Comparison of ENCODE assay signal across 12 mouse cellular contexts in the genomic region with DNA sequence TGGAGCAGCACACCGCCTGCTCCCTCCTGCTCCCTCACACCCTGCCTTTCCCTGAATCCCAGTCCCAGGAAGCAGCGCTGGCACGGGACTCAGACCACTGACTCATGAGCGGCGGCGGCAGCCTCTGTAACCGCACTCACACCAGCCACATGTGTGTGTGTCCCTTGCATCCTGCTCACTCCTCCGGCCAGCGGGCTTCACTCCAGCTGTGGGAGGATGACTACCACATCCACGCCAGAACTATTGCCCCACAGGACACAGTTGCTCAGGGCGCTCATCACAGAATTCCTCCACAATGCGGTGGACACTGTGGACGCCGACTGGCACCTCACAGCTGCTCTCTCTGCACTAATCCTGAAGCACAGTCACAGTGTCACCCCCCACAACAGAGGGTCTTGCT. TPM values are rescaled to one million over a fixed set of nuclear protein-coding genes. Genes with fewer than 3 reads are reported as not detected.
DNase-seq lines count a peak whose midpoint lies in the region; ATAC-seq lines count a peak whose summit lies in the region.
"Had no signal": no experiment of that assay in that cellular context is flagged by ENCODE, and none has a peak within 500 bp of the region (broad histone marks: within the 10 kb centered on the region; RNA-seq: fewer than 3 reads in every experiment).

No protein-coding gene starts in this region.

- ATAC-seq in hindbrain, embryonic 16.5 days, result no peak
- ATAC-seq: inflammation-experienced regulatory T-cells, adult 6 months had no signal

- H3K4me1 ChIP-seq in hindbrain, embryonic 16.5 days (ENCODE audit: control insufficient read depth, insufficient read depth, low read depth, low read length), result peaks cover 17% of the 10 kb centered on the region

- no peaks in the 10 kb centered on the region for H3K9me3 ChIP-seq in hindbrain, embryonic 16.5 days (ENCODE audit: control insufficient read depth, low read length)

- 74% methylated on average over 14 of the region's 14 CpGs for WGBS in hindbrain, embryonic 16.5 days

- H3K27me3 ChIP-seq in hindbrain, embryonic 16.5 days (replicated peaks; ENCODE audit: control insufficient read depth, insufficient read depth, low read length), result no peaks in the 10 kb centered on the region

- no peak overlapping the region for H3K4me2 ChIP-seq in hindbrain, embryonic 16.5 days (ENCODE audit: low read length)

- H3K27ac ChIP-seq in hindbrain, embryonic 16.5 days (ENCODE audit: low read depth, low read length), result no peak overlapping the region
- H3K27ac ChIP-seq: macrophage had no signal

- intact Hi-C loops in heart, postnatal 25 days (cut with DNase I), result no loop called here
- intact Hi-C loops in left cerebral cortex, postnatal 25 days (cut with DNase I), result no loop called here

- peak; percentile 41 for DNase-seq in ovary, postnatal 36 days (ENCODE audit: low spot score)
- DNase-seq in ovary, postnatal 14 days (ENCODE audit: low spot score), result no peak
- peak; percentile 27 to 50 for DNase-seq in adrenal gland, postnatal 36 days
- DNase-seq in heart, postnatal 25 days (ENCODE audit: low spot score), result peak; percentile 76
- peak; percentile 45 to 69 for DNase-seq in urinary bladder, postnatal 4 days (ENCODE audit: low spot score in 2 of 2)
- no peak for DNase-seq in left cerebral cortex, postnatal 25 days (ENCODE audit: low spot score in 2 of 2)
- DNase-seq: cerebellum, postnatal 10 days had no signal

- H3K9ac ChIP-seq in hindbrain, embryonic 16.5 days (ENCODE audit: low read depth, low read length), result no peak overlapping the region

- no peak overlapping the region for H3K4me3 ChIP-seq in hindbrain, embryonic 16.5 days (ENCODE audit: low read length)

- no peaks in the 10 kb centered on the region for H3K36me3 ChIP-seq in hindbrain, embryonic 16.5 days (ENCODE audit: control insufficient read depth, insufficient read depth, low read length)

RNA-seq across cellular contexts. Expression of a gene that starts 47.4 kb away (rescaled TPM):
- not detected for total RNA-seq in adrenal gland, postnatal 36 days (2021)
- total RNA-seq in heart, postnatal 25 days (2021), result not detected
- not detected in 2 replicates for polyA plus RNA-seq in hindbrain, embryonic 16.5 days (2015; fragmentation: Nextera tagmentation; extraction: Ambion mirVana)
- total RNA-seq in left cerebral cortex, postnatal 25 days (2021), result not detected
- total RNA-seq: left cerebral cortex, postnatal 36 days had no signal
- polyA plus RNA-seq: embryonic facial prominence, embryonic 14.5 days; inflammation-experienced regulatory T-cells, adult 6 months; macrophage had no signal

Comparison
In these comparisons a context has a peak if more than half of its experiments do, and no peak if none do; other contexts are left out.
1. DNase-seq: peak in ovary, postnatal 36 days (single experiment), adrenal gland, postnatal 36 days (2 of 2), heart, postnatal 25 days (single experiment) and urinary bladder, postnatal 4 days (2 of 2); none in ovary, postnatal 14 days (single experiment) and left cerebral cortex, postnatal 25 days (0 of 2).